ENCODE assay signal across 22 mouse cellular contexts in the genomic region with DNA sequence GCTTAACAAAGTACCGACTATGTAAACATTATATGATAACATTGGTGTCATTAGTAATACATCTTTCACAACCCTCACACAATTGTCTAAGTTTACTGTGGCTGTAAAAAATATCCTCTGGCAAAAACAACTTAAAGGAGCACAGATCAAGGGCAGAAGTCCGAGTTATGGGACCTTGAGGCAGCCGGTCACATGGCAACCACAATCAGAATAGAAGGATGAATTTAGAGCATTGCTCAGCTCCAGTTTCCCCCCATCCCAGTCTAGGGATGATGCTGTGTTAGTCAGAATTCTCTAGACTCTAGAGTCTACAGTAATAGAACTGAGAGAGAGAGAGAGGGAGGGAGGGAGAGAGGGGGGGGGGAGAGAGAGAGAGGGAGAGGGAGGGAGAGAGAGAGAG.
DNase-seq lines count a peak whose midpoint lies in the region; ATAC-seq lines count a peak whose summit lies in the region.
"Had no signal": no experiment of that assay in that cellular context is flagged by ENCODE, and none has a peak within 500 bp of the region (broad histone marks: within the 10 kb centered on the region; RNA-seq: fewer than 3 reads in every experiment).

No protein-coding gene starts in this region.

- no peak overlapping the region for H3K4me3 ChIP-seq in forebrain, embryonic 15.5 days
- no peak overlapping the region for H3K4me3 ChIP-seq in forebrain, embryonic 11.5 days (ENCODE audit: low read depth, low read length)
- H3K4me3 ChIP-seq in midbrain, embryonic 14.5 days (replicated peaks; ENCODE audit: low read depth, low read length): no peak overlapping the region
- H3K4me3 ChIP-seq in midbrain, embryonic 10.5 days: no peak overlapping the region
- H3K4me3 ChIP-seq: embryonic facial prominence, embryonic 10.5 days; embryonic facial prominence, embryonic 15.5 days; hindbrain, embryonic 15.5 days; kidney, embryonic 15.5 days; lung, embryonic 15.5 days; neural tube, embryonic 12.5 days had no signal

- no peaks in the 10 kb centered on the region for H3K9me3 ChIP-seq in forebrain, embryonic 15.5 days
- H3K9me3 ChIP-seq in forebrain, embryonic 11.5 days (ENCODE audit: control insufficient read depth, low read length): no peaks in the 10 kb centered on the region
- H3K9me3 ChIP-seq in midbrain, embryonic 14.5 days (ENCODE audit: control insufficient read depth, low read length): no peaks in the 10 kb centered on the region
- no peaks in the 10 kb centered on the region for H3K9me3 ChIP-seq in midbrain, embryonic 10.5 days (replicated peaks)
- H3K9me3 ChIP-seq: embryonic facial prominence, embryonic 10.5 days; embryonic facial prominence, embryonic 15.5 days; hindbrain, embryonic 15.5 days; kidney, embryonic 15.5 days; lung, embryonic 15.5 days; neural tube, embryonic 12.5 days had no signal

- no peaks in the 10 kb centered on the region for H3K36me3 ChIP-seq in forebrain, embryonic 15.5 days
- no peaks in the 10 kb centered on the region for H3K36me3 ChIP-seq in forebrain, embryonic 11.5 days (ENCODE audit: control insufficient read depth, insufficient read depth, low read length)
- no peaks in the 10 kb centered on the region for H3K36me3 ChIP-seq in midbrain, embryonic 14.5 days (ENCODE audit: control insufficient read depth, insufficient read depth, low read length)
- no peaks in the 10 kb centered on the region for H3K36me3 ChIP-seq in midbrain, embryonic 10.5 days
- H3K36me3 ChIP-seq: embryonic facial prominence, embryonic 10.5 days; embryonic facial prominence, embryonic 15.5 days; hindbrain, embryonic 15.5 days; kidney, embryonic 15.5 days; lung, embryonic 15.5 days; neural tube, embryonic 12.5 days had no signal

- H3K4me1 ChIP-seq in forebrain, embryonic 15.5 days: peaks cover 18% of the 10 kb centered on the region
- H3K4me1 ChIP-seq in forebrain, embryonic 11.5 days (replicated peaks; ENCODE audit: control insufficient read depth, insufficient read depth, low read length): no peaks in the 10 kb centered on the region
- 0 out of 2 replicates have a peak, but pooled peaks cover 4% of the 10 kb centered on the region for H3K4me1 ChIP-seq in midbrain, embryonic 14.5 days (ENCODE audit: control insufficient read depth, insufficient read depth, low read length)
- H3K4me1 ChIP-seq in midbrain, embryonic 10.5 days: peaks cover 2% of the 10 kb centered on the region; the same call in 1 of the 2 replicates
- H3K4me1 ChIP-seq: embryonic facial prominence, embryonic 10.5 days; embryonic facial prominence, embryonic 15.5 days; kidney, embryonic 15.5 days; lung, embryonic 15.5 days; neural tube, embryonic 12.5 days had no signal

- ATAC-seq in forebrain, embryonic 15.5 days (replicated peaks): no peak
- ATAC-seq in forebrain, embryonic 11.5 days (replicated peaks; ENCODE audit: low FRiP score): no peak
- no peak for ATAC-seq in midbrain, embryonic 14.5 days (ENCODE audit: low FRiP score, low TSS enrichment)
- ATAC-seq: Patski had no signal

- no peak overlapping the region for H3K4me2 ChIP-seq in forebrain, embryonic 15.5 days (replicated peaks)
- H3K4me2 ChIP-seq in forebrain, embryonic 11.5 days (ENCODE audit: low read depth, low read length, severe bottlenecking): no peak overlapping the region
- no peak overlapping the region for H3K4me2 ChIP-seq in midbrain, embryonic 14.5 days (ENCODE audit: low read length)
- H3K4me2 ChIP-seq: embryonic facial prominence, embryonic 15.5 days; heart, embryonic 11.5 days; hindbrain, embryonic 15.5 days; kidney, embryonic 15.5 days; lung, embryonic 15.5 days; midbrain, embryonic 11.5 days; neural tube, embryonic 12.5 days had no signal

- peak; percentile 36 for DNase-seq in adrenal gland, postnatal 14 days
- DNase-seq in adrenal gland, adult 18-20 months (ENCODE audit: low spot score in 2 of 2): no peak
- no peak for DNase-seq in forebrain, embryonic 11.5 days (ENCODE audit: low spot score)
- no peak for DNase-seq in midbrain, embryonic 14.5 days
- no peak for DNase-seq in midbrain, embryonic 10.5 days (ENCODE audit: low spot score)
- DNase-seq in adrenal gland, postnatal 36 days: peak; percentile 35 to 46
- DNase-seq: gastrocnemius, postnatal 25 days; heart, postnatal 36 days; kidney, adult 18-20 months; kidney, postnatal 25 days; liver; right cerebral cortex, postnatal 14 days had no signal

- peak overlapping the region; percentile 73 for H3K27ac ChIP-seq in forebrain, embryonic 15.5 days (replicated peaks)
- no peak overlapping the region for H3K27ac ChIP-seq in forebrain, embryonic 11.5 days (ENCODE audit: low read depth, low read length)
- peak overlapping the region; percentile 33; the same call in 1 of the 2 replicates for H3K27ac ChIP-seq in midbrain, embryonic 14.5 days (replicated peaks; ENCODE audit: low read depth, low read length)
- H3K27ac ChIP-seq in midbrain, embryonic 10.5 days (replicated peaks): no peak overlapping the region
- H3K27ac ChIP-seq: embryonic facial prominence, embryonic 10.5 days; embryonic facial prominence, embryonic 15.5 days; kidney, embryonic 15.5 days; lung, embryonic 15.5 days; neural tube, embryonic 12.5 days had no signal

- no peaks in the 10 kb centered on the region for H3K27me3 ChIP-seq in forebrain, embryonic 15.5 days
- H3K27me3 ChIP-seq in forebrain, embryonic 11.5 days (ENCODE audit: control insufficient read depth, insufficient read depth, low read length): no peaks in the 10 kb centered on the region
- H3K27me3 ChIP-seq in midbrain, embryonic 14.5 days (ENCODE audit: control insufficient read depth, insufficient read depth, low read length): no peaks in the 10 kb centered on the region
- no peaks in the 10 kb centered on the region for H3K27me3 ChIP-seq in midbrain, embryonic 10.5 days (ENCODE audit: low read depth, poor library complexity, severe bottlenecking)
- H3K27me3 ChIP-seq: embryonic facial prominence, embryonic 15.5 days; hindbrain, embryonic 15.5 days; kidney, embryonic 15.5 days; lung, embryonic 15.5 days; neural tube, embryonic 12.5 days had no signal

- H3K9ac ChIP-seq in forebrain, embryonic 15.5 days (replicated peaks): no peak overlapping the region
- no peak overlapping the region for H3K9ac ChIP-seq in forebrain, embryonic 11.5 days (ENCODE audit: low read length)
- no peak overlapping the region for H3K9ac ChIP-seq in midbrain, embryonic 14.5 days (replicated peaks; ENCODE audit: low read length)
- H3K9ac ChIP-seq: embryonic facial prominence, embryonic 15.5 days; hindbrain, embryonic 15.5 days; kidney, embryonic 15.5 days; lung, embryonic 15.5 days; neural tube, embryonic 12.5 days had no signal

- 82% methylated on average over 3 of the region's 3 CpGs for WGBS in forebrain, embryonic 15.5 days
- 86% methylated on average over 3 of the region's 3 CpGs for WGBS in forebrain, embryonic 11.5 days
- 86% methylated on average over 3 of the region's 3 CpGs for WGBS in midbrain, embryonic 14.5 days
- WGBS in midbrain, embryonic 10.5 days: 89% methylated on average over 3 of the region's 3 CpGs

Comparison
In these comparisons a context has a peak if more than half of its experiments do, and no peak if none do; other contexts are left out.
1. DNase-seq: peak in adrenal gland, postnatal 14 days (single experiment) and adrenal gland, postnatal 36 days (2 of 2); none in adrenal gland, adult 18-20 months (0 of 2), forebrain, embryonic 11.5 days (single experiment), midbrain, embryonic 14.5 days (single experiment) and midbrain, embryonic 10.5 days (single experiment).
2. H3K27ac ChIP-seq: peak in forebrain, embryonic 15.5 days (single experiment) and midbrain, embryonic 14.5 days (single experiment); none in forebrain, embryonic 11.5 days (single experiment) and midbrain, embryonic 10.5 days (single experiment).